Comparison of ENCODE assay signal across 20 mouse cellular contexts in genomic region chr10:67108096-67108495, GRCm38 (mm10). TPM values are rescaled to one million over a fixed set of nuclear protein-coding genes. Genes with fewer than 3 reads are reported as not detected.
A peak's percentile ranks its signal among the peaks of the same experiment; 100 is the strongest.
DNase-seq lines count a peak whose midpoint lies in the region; ATAC-seq and TF ChIP-seq lines count a peak whose summit lies in the region.
"Had no signal": no experiment of that assay in that cellular context is flagged by ENCODE, and none has a peak within 500 bp of the region (broad histone marks: within the 10 kb centered on the region; RNA-seq: fewer than 3 reads in every experiment).

No protein-coding gene starts in this region.

- no peak for TF ChIP-seq CTCF in liver, embryonic 14.5 days (IDR thresholded peaks at IDR 0.05; ENCODE audit: low read depth)

- 52% methylated on average over 9 of the region's 9 CpGs for WGBS in hindbrain, embryonic 13.5 days
- 85% methylated on average over 9 of the region's 9 CpGs for WGBS in hindbrain, embryonic 11.5 days
- WGBS in liver, embryonic 14.5 days (ENCODE audit: insufficient replicate concordance), result 76% methylated on average over 9 of the region's 9 CpGs
- WGBS in liver, embryonic 11.5 days, result 77% methylated on average over 9 of the region's 9 CpGs
- WGBS in neural tube, embryonic 15.5 days, result 30% methylated on average over 9 of the region's 9 CpGs

- H3K4me2 ChIP-seq in hindbrain, embryonic 13.5 days, result no peak overlapping the region
- no peak overlapping the region for H3K4me2 ChIP-seq in hindbrain, embryonic 11.5 days (replicated peaks; ENCODE audit: low read depth, low read length)
- H3K4me2 ChIP-seq in liver, embryonic 14.5 days (ENCODE audit: low read depth), result peak overlapping the region; percentile 11; the same call in 1 of the 2 replicates
- no peak overlapping the region for H3K4me2 ChIP-seq in liver, embryonic 11.5 days
- no peak overlapping the region for H3K4me2 ChIP-seq in neural tube, embryonic 15.5 days
- H3K4me2 ChIP-seq: heart, embryonic 12.5 days; hindbrain, embryonic 12.5 days; stomach, embryonic 15.5 days had no signal

- H3K36me3 ChIP-seq in hindbrain, embryonic 13.5 days, result peaks cover 4% of the 10 kb centered on the region; the same call in 1 of the 2 replicates
- no peaks in the 10 kb centered on the region for H3K36me3 ChIP-seq in hindbrain, embryonic 11.5 days (ENCODE audit: control insufficient read depth, insufficient read depth, low read length)
- H3K36me3 ChIP-seq in liver, embryonic 14.5 days (replicated peaks; ENCODE audit: control insufficient read depth, insufficient read depth, low read depth), result no peaks in the 10 kb centered on the region
- no peaks in the 10 kb centered on the region for H3K36me3 ChIP-seq in liver, embryonic 11.5 days (ENCODE audit: control insufficient read depth, insufficient read depth, low read length)
- H3K36me3 ChIP-seq in neural tube, embryonic 15.5 days, result no peaks in the 10 kb centered on the region
- H3K36me3 ChIP-seq: hindbrain, embryonic 12.5 days; stomach, embryonic 15.5 days had no signal

- H3K27ac ChIP-seq in hindbrain, embryonic 13.5 days, result peak overlapping the region; percentile 9; the same call in 1 of the 2 replicates
- no peak overlapping the region for H3K27ac ChIP-seq in hindbrain, embryonic 11.5 days (ENCODE audit: low read depth, low read length)
- no peak overlapping the region for H3K27ac ChIP-seq in liver, embryonic 14.5 days
- no peak overlapping the region for H3K27ac ChIP-seq in liver, embryonic 11.5 days (ENCODE audit: low read depth, low read length)
- 0 out of 2 replicates have a peak overlapping the region, but pooled peaks have one; percentile 9 for H3K27ac ChIP-seq in neural tube, embryonic 15.5 days (replicated peaks)
- H3K27ac ChIP-seq: hindbrain, embryonic 12.5 days; left cerebral cortex, adult 2 months; midbrain, embryonic 10.5 days had no signal

- no peaks in the 10 kb centered on the region for H3K27me3 ChIP-seq in hindbrain, embryonic 13.5 days
- H3K27me3 ChIP-seq in hindbrain, embryonic 11.5 days (ENCODE audit: control insufficient read depth, insufficient read depth, low read length), result no peaks in the 10 kb centered on the region
- no peaks in the 10 kb centered on the region for H3K27me3 ChIP-seq in liver, embryonic 14.5 days (ENCODE audit: control insufficient read depth, insufficient read depth, low read length)
- H3K27me3 ChIP-seq in liver, embryonic 11.5 days (replicated peaks; ENCODE audit: control insufficient read depth, insufficient read depth, low read length), result no peaks in the 10 kb centered on the region
- no peaks in the 10 kb centered on the region for H3K27me3 ChIP-seq in neural tube, embryonic 15.5 days (replicated peaks)
- H3K27me3 ChIP-seq: heart, embryonic 12.5 days; hindbrain, embryonic 12.5 days; stomach, embryonic 15.5 days had no signal

- TF ChIP-seq EP300 in liver, embryonic 14.5 days (IDR thresholded peaks at IDR 0.05; ENCODE audit: low read depth), result no peak

- H3K4me3 ChIP-seq in hindbrain, embryonic 13.5 days, result no peak overlapping the region
- no peak overlapping the region for H3K4me3 ChIP-seq in hindbrain, embryonic 11.5 days (ENCODE audit: low read depth, low read length)
- no peak overlapping the region for H3K4me3 ChIP-seq in liver, embryonic 14.5 days (ENCODE audit: insufficient read depth in 1 of 2, low read depth in 2 of 2, low read length in 2 of 2)
- H3K4me3 ChIP-seq in liver, embryonic 11.5 days (ENCODE audit: low read depth, low read length), result no peak overlapping the region
- H3K4me3 ChIP-seq in neural tube, embryonic 15.5 days (replicated peaks), result no peak overlapping the region
- H3K4me3 ChIP-seq: heart, embryonic 12.5 days; hindbrain, embryonic 12.5 days; left cerebral cortex, adult 2 months; midbrain, embryonic 10.5 days; stomach, embryonic 15.5 days had no signal

- ATAC-seq in hindbrain, embryonic 13.5 days (ENCODE audit: low FRiP score), result no peak
- no peak for ATAC-seq in hindbrain, embryonic 11.5 days (ENCODE audit: low FRiP score)
- no peak for ATAC-seq in liver, embryonic 14.5 days (ENCODE audit: insufficient read depth)
- no peak for ATAC-seq in liver, embryonic 11.5 days (replicated peaks; ENCODE audit: low FRiP score)
- ATAC-seq in neural tube, embryonic 15.5 days (ENCODE audit: low FRiP score), result no peak
- ATAC-seq in erythroblast, adult 5-6 weeks (replicated peaks; ENCODE audit: low FRiP score, poor library complexity, severe bottlenecking), result no peak

- DNase-seq in hindbrain, embryonic 11.5 days (ENCODE audit: low spot score), result no peak
- DNase-seq in liver, embryonic 14.5 days (ENCODE audit: low read depth in 3 of 3, low spot score in 3 of 3), result no peak
- DNase-seq in liver, embryonic 11.5 days (ENCODE audit: low spot score), result no peak
- DNase-seq in retina, postnatal 1 day, result peak; percentile 44
- no peak for DNase-seq in retina, embryonic 14.5 days (ENCODE audit: low spot score)
- DNase-seq: adrenal gland, postnatal 14 days; cerebellum, adult 9-10 months; heart, postnatal 14 days; kidney, postnatal 4 days; layer of hippocampus, adult 9-11 months; right cerebral cortex, postnatal 4 days; thymus, postnatal 25 days had no signal

- no peak overlapping the region for H3K9ac ChIP-seq in hindbrain, embryonic 13.5 days
- H3K9ac ChIP-seq in hindbrain, embryonic 11.5 days (ENCODE audit: low read depth, low read length), result no peak overlapping the region
- H3K9ac ChIP-seq in liver, embryonic 14.5 days (replicated peaks), result no peak overlapping the region
- H3K9ac ChIP-seq in liver, embryonic 11.5 days (ENCODE audit: low read depth, low read length), result no peak overlapping the region
- no peak overlapping the region for H3K9ac ChIP-seq in neural tube, embryonic 15.5 days (replicated peaks)
- H3K9ac ChIP-seq: heart, embryonic 12.5 days; hindbrain, embryonic 12.5 days; stomach, embryonic 15.5 days had no signal

- peaks cover 78% of the 10 kb centered on the region for H3K4me1 ChIP-seq in hindbrain, embryonic 13.5 days (replicated peaks)
- H3K4me1 ChIP-seq in hindbrain, embryonic 11.5 days (replicated peaks; ENCODE audit: control insufficient read depth, insufficient read depth, low read length), result peaks cover 21% of the 10 kb centered on the region
- H3K4me1 ChIP-seq in liver, embryonic 14.5 days (replicated peaks; ENCODE audit: control insufficient read depth in 2 of 2, insufficient read depth in 2 of 2, low read length in 1 of 2), result peaks cover 5 to 49% of the 10 kb centered on the region in 2 experiments
- peaks cover 48% of the 10 kb centered on the region for H3K4me1 ChIP-seq in liver, embryonic 11.5 days (replicated peaks; ENCODE audit: control insufficient read depth, insufficient read depth, low read length)
- peaks cover 74% of the 10 kb centered on the region for H3K4me1 ChIP-seq in neural tube, embryonic 15.5 days

- no peaks in the 10 kb centered on the region for H3K9me3 ChIP-seq in hindbrain, embryonic 13.5 days
- no peaks in the 10 kb centered on the region for H3K9me3 ChIP-seq in hindbrain, embryonic 11.5 days (ENCODE audit: control insufficient read depth, low read length)
- no peaks in the 10 kb centered on the region for H3K9me3 ChIP-seq in liver, embryonic 14.5 days (ENCODE audit: control insufficient read depth, low read length)
- H3K9me3 ChIP-seq in liver, embryonic 11.5 days (ENCODE audit: control insufficient read depth, low read length), result no peaks in the 10 kb centered on the region
- no peaks in the 10 kb centered on the region for H3K9me3 ChIP-seq in neural tube, embryonic 15.5 days (replicated peaks)
- H3K9me3 ChIP-seq: heart, embryonic 12.5 days; hindbrain, embryonic 12.5 days; midbrain, embryonic 10.5 days; stomach, embryonic 15.5 days had no signal

RNA-seq across cellular contexts. Expression of gene Reep3, which starts 11.4 kb away (rescaled TPM):
- 42.6 and 44.9 TPM in 2 replicates for polyA plus RNA-seq in hindbrain, embryonic 13.5 days (2015; fragmentation: Nextera tagmentation; extraction: Ambion mirVana)
- polyA plus RNA-seq in hindbrain, embryonic 11.5 days (2014; fragmentation: Nextera tagmentation; extraction: Ambion mirVana), result 46.4 and 53.8 TPM in 2 replicates
- 3.2 and 3.9 TPM in 2 replicates for polyA plus RNA-seq in liver, embryonic 14.5 days (2012; rRNA removed)
- polyA plus RNA-seq in liver, embryonic 14.5 days (2014; fragmentation: Nextera tagmentation; extraction: Ambion mirVana), result 5.1 and 5.4 TPM in 2 replicates
- polyA plus RNA-seq in liver, embryonic 11.5 days (2014; fragmentation: Nextera tagmentation; extraction: Ambion mirVana), result 11.5 and 12.4 TPM in 2 replicates
- 34.5 and 35.9 TPM in 2 replicates for polyA plus RNA-seq in neural tube, embryonic 15.5 days (2015; fragmentation: Nextera tagmentation; extraction: Ambion mirVana)
- 14.8 and 16.5 TPM in 2 replicates for total RNA-seq in erythroblast, adult 5-6 weeks (2015; ENCODE audit: low replicate concordance)
- 6.4 and 8.1 TPM in 2 replicates for total RNA-seq in erythroblast, adult 5-6 weeks (2017; ENCODE audit: low replicate concordance)

RNA-seq across cellular contexts. Expression of gene Jmjd1c, which starts 12.2 kb away (rescaled TPM):
- polyA plus RNA-seq in hindbrain, embryonic 13.5 days (2015; fragmentation: Nextera tagmentation; extraction: Ambion mirVana), result 47.7 and 50.3 TPM in 2 replicates
- 55.0 and 63.8 TPM in 2 replicates for polyA plus RNA-seq in hindbrain, embryonic 11.5 days (2014; fragmentation: Nextera tagmentation; extraction: Ambion mirVana)
- 4.2 and 6.5 TPM in 2 replicates for polyA plus RNA-seq in liver, embryonic 14.5 days (2012; rRNA removed)
- polyA plus RNA-seq in liver, embryonic 14.5 days (2014; fragmentation: Nextera tagmentation; extraction: Ambion mirVana), result 8.7 and 9.9 TPM in 2 replicates
- 26.0 and 31.6 TPM in 2 replicates for polyA plus RNA-seq in liver, embryonic 11.5 days (2014; fragmentation: Nextera tagmentation; extraction: Ambion mirVana)
- 43.8 and 50.7 TPM in 2 replicates for polyA plus RNA-seq in neural tube, embryonic 15.5 days (2015; fragmentation: Nextera tagmentation; extraction: Ambion mirVana)
- total RNA-seq in erythroblast, adult 5-6 weeks (2015; ENCODE audit: low replicate concordance), result 25.4 and 38.5 TPM in 2 replicates
- total RNA-seq in erythroblast, adult 5-6 weeks (2017; ENCODE audit: low replicate concordance), result 36.3 and 39.3 TPM in 2 replicates

Comparison
In these comparisons a context has a peak if more than half of its experiments do, and no peak if none do; other contexts are left out.
1. H3K27ac ChIP-seq: peak in hindbrain, embryonic 13.5 days (single experiment) and neural tube, embryonic 15.5 days (single experiment); none in hindbrain, embryonic 11.5 days (single experiment), liver, embryonic 14.5 days (single experiment) and liver, embryonic 11.5 days (single experiment).